Mouse (Mus musculus): Measurements from ENCODE around the gene Tpbgl. TPM values are rescaled to one million over a fixed set of nuclear protein-coding genes. Genes with fewer than 3 reads are reported as not detected.
A peak's percentile ranks its signal among the peaks of the same experiment; 100 is the strongest.

The Tpbgl gene
- 0.04 TPM in 1 of 2 replicates, not detected in the other for polyA plus RNA-seq (2012; ENCODE audit: insufficient read depth, low replicate concordance)

DNA sequence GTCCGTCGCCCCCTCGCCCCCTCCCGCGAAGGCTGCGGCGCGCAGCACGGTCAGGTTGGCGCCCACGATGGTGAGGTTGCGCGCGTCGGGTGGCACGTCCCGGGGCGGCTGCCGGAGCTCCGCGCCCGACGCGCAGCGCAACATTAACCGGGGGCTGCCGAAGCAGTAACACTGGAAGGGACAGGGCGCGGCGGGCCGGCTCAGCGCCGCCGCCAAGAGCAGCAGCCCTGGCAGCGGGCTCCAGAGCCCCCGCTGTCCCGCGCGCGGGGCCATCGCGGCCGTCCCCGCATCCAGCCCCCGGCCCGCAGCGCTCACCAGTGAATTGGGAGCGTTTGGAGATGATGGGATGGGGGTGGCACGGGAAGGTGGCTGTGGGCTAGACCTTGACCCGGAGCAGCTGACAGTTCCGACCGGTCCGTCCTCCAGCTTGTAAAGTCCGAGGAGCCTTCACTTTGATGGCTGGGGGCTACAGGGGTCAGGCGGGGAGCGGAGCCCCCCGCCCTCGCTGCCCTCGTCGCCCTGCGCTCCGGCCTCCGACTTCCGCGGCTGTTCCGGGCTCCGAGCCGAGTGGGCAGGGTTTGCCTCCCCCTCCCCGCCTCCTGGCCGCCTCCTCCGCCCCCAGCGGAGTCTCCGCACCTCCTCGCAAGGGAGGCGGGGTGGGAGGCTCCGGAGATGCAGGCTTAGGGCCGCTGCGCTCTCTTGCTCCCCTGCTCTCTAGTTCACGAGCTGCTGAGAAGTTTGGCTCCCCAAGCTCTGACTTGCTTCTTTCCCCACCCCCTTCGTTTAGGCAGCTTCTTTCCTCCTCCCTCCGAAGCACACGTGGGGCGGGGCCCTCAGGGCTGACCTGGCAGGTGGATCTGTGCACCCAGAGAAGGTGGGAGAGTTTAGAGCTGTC lies at the start of gene Tpbgl:
TSS of gene Tpbgl (minus strand) at position 728 of the 895 bp plus-strand sequence.
- Histone ChIP-seq H3K36me3 (replicated peaks; ENCODE audit: low read length) (no peaks in the 10 kb centered on the region), H3K4me1 (peaks cover 23% of the 10 kb centered on the region), H3K4me3 (replicated peaks) (peak within 1 kb of the TSS; percentile 91), H3K9me3 (no peaks in the 10 kb centered on the region), H3K27me3 (replicated peaks) (peaks cover 99% of the 10 kb centered on the region)
- TF ChIP-seq GATA1 (IDR thresholded peaks at IDR 0.05; ENCODE audit: borderline replicate concordance, low read length) (no peak), FLI1 (IDR thresholded peaks at IDR 0.05; ENCODE audit: low read length) (no peak)

DNA sequence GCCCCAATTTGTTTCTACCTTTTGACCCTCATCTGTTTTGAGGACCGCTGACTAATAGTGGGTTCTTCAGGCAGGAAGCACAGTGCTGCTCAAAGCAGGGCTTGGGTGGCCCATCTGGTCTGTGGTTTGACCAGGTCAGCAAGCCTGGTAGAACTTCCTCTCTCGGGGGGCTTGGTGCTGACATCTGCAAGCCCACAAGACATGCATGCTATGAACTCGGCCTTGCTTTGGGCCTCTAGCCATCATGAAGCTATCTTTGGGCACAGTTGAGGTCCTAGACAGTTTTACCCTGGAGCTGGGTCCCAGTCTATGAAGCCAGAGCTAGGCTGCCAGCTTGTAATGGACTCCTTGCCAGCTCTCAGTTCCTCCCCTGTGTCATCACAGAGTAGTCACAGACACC lies 48.0 kb upstream of the Tpbgl start:
- peaks cover 20% of the 10 kb centered on the region for H3K4me1 ChIP-seq

DNA sequence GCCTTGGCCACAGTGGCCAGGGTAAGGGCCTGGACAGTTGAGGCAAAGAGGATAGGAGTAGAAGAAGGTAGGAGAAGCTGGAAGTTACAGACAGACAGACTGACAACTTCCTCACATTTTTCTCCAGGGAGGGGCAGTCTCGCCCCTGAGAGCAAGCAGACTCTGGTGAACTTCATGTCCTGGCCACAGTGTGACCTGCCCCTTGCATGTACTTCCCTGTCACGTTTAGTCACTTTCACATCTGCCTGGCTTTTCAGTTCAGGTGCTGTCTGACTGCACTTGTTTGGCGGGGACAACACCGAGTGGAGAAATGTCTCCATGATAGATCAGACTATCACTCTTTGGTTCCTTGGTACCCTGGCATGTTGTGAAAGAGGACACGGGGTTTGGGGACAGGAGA lies 47.3 kb upstream of the Tpbgl start:
- Histone ChIP-seq H3K4me1 (peaks cover 20% of the 10 kb centered on the region), H3K4me3 (replicated peaks) (peak overlapping the region; percentile 72)
- TF ChIP-seq FLI1 (IDR thresholded peaks at IDR 0.05; ENCODE audit: low read length) (no peak), GATA1 (IDR thresholded peaks at IDR 0.05; ENCODE audit: borderline replicate concordance, low read length) (no peak)

More for the DNA sequence above, 48.0 kb upstream of the Tpbgl start:
- H3K36me3 ChIP-seq (replicated peaks; ENCODE audit: low read length), result no peaks in the 10 kb centered on the region
- TF ChIP-seq GATA1 (IDR thresholded peaks at IDR 0.05; ENCODE audit: borderline replicate concordance, low read length) (no peak), FLI1 (IDR thresholded peaks at IDR 0.05; ENCODE audit: low read length) (no peak)
- H3K9me3 ChIP-seq, result no peaks in the 10 kb centered on the region
- no peak overlapping the region for H3K4me3 ChIP-seq (replicated peaks)
- H3K27me3 ChIP-seq (replicated peaks), result peaks cover 61% of the 10 kb centered on the region

DNA sequence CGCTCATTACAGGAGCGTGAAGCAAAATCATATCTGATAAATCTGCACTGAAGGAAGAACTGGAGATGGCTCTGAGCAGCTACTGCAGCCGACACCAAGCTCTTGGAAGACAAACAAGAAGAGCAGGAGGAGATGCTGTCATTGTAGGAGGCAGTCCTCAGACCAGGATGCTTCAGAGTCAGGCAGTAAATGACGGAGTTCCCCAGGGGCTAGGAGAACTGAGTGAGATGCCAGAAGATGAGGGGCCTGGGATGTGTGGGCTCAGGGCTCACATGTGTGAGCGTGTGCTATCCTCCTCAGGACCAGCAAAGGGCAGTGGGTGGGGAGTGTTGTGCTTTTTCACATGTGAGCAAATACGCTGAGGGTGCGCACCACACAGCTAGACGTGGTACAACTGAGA lies 46.3 kb upstream of the Tpbgl start:
- H3K36me3 ChIP-seq (replicated peaks; ENCODE audit: low read length), result no peaks in the 10 kb centered on the region
- no peaks in the 10 kb centered on the region for H3K9me3 ChIP-seq
- H3K4me3 ChIP-seq (replicated peaks), result no peak overlapping the region
- TF ChIP-seq FLI1 (IDR thresholded peaks at IDR 0.05; ENCODE audit: low read length) (no peak), GATA1 (IDR thresholded peaks at IDR 0.05; ENCODE audit: borderline replicate concordance, low read length) (no peak)
- H3K4me1 ChIP-seq, result peaks cover 20% of the 10 kb centered on the region
- H3K27me3 ChIP-seq (replicated peaks), result peaks cover 62% of the 10 kb centered on the region

More for the DNA sequence above, 47.3 kb upstream of the Tpbgl start:
- Histone ChIP-seq H3K36me3 (replicated peaks; ENCODE audit: low read length) (no peaks in the 10 kb centered on the region), H3K9me3 (no peaks in the 10 kb centered on the region), H3K27me3 (replicated peaks) (peaks cover 59% of the 10 kb centered on the region)

DNA sequence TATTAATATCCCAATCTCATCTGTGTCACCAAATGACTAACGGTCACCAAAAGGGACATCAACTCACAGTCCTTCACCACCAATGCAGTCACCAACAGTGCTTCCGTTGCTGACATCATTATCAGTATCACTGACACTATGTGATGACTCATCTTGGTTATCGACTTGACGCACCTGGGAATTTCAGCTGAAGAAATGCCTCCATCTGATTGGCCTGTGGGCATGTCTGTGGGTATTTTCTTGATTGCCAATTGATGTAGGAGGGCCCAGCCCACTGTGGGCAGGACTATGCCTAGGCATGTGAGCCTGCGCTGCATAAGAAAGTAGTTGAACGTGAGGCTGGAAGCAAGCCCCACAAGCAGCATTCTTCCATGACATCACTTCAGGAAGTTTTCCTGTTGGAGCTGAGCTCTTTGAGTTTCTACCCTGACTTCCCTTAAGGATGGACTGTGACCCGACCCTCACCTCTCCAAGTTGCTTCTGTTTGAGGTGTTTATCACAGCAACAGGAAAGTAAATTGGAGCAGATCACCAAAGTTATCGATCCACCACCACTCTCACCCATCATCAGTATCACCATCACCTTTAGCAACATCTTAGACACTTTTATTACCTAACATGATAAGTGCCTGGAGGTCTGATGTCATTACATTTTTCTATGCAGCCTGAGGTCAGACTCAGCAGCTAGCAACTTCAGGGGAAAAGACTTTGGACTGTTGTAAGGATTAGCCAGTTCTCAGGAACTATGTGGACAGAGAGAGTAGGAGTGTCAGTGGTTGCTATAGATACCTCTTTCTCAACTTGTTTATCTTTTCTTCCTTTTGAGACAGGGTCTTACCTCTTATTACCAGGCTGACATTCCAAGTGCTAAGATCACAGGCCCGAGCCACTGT lies 44.9 kb upstream of the Tpbgl start:
- TF ChIP-seq GATA1 (IDR thresholded peaks at IDR 0.05; ENCODE audit: borderline replicate concordance, low read length), result no peak
- no peak for TF ChIP-seq FLI1 (IDR thresholded peaks at IDR 0.05; ENCODE audit: low read length)
- Histone ChIP-seq H3K9me3 (no peaks in the 10 kb centered on the region), H3K27me3 (replicated peaks) (peaks cover 72% of the 10 kb centered on the region), H3K4me1 (peaks cover 20% of the 10 kb centered on the region), H3K4me3 (replicated peaks) (no peak overlapping the region), H3K36me3 (replicated peaks; ENCODE audit: low read length) (no peaks in the 10 kb centered on the region)

DNA sequence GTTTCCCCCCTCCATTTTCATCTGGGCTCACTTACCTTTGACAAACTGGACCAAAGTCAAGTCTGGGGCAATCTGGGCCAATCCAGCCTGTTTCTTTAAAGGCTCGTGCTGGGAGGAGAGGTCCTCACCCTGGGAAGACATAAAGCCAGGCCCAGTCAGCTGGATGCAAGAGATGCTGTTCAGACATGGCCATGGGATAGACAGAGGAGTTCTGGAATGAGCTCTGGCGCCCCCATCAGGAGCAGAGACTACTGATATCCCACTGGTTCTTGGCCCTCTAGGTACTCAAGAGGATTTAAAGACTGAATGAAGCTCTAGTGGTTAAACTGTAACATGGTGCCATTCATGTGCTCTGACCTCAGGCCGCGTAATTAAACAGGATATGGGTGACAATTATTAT lies 44.0 kb upstream of the Tpbgl start:
- TF ChIP-seq GATA1 (IDR thresholded peaks at IDR 0.05; ENCODE audit: borderline replicate concordance, low read length), result no peak
- TF ChIP-seq FLI1 (IDR thresholded peaks at IDR 0.05; ENCODE audit: low read length), result no peak
- Histone ChIP-seq H3K4me1 (peaks cover 20% of the 10 kb centered on the region), H3K4me3 (replicated peaks) (no peak overlapping the region), H3K27me3 (replicated peaks) (peaks cover 70% of the 10 kb centered on the region), H3K9me3 (no peaks in the 10 kb centered on the region), H3K36me3 (replicated peaks; ENCODE audit: low read length) (no peaks in the 10 kb centered on the region)

DNA sequence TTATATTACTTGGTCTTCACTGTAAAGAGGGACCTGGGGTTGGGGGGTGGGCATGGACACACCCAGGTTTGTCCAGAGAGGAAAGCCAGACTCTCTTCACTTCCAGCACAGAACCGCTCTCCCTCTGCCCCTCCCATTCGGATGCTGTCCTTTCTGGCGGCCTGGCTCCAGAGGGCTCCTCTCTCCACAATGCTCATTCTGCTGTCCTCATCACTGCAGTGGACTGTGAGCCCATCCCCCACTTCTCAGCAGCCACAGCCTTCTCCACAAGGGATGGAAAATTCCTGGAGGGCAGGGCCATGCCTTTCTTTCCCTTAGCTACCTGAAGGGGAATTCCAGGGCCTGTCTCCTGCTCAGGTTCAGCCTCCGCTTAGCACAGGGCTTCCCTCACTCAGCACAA lies 41.9 kb upstream of the Tpbgl start:
- peaks cover 5% of the 10 kb centered on the region; the same call in 1 of the 2 replicates for H3K4me1 ChIP-seq
- H3K36me3 ChIP-seq (replicated peaks; ENCODE audit: low read length), result no peaks in the 10 kb centered on the region
- TF ChIP-seq FLI1 (IDR thresholded peaks at IDR 0.05; ENCODE audit: low read length) (no peak), GATA1 (IDR thresholded peaks at IDR 0.05; ENCODE audit: borderline replicate concordance, low read length) (no peak)
- H3K9me3 ChIP-seq, result no peaks in the 10 kb centered on the region
- H3K4me3 ChIP-seq (replicated peaks), result no peak overlapping the region
- peaks cover 70% of the 10 kb centered on the region for H3K27me3 ChIP-seq (replicated peaks)

DNA sequence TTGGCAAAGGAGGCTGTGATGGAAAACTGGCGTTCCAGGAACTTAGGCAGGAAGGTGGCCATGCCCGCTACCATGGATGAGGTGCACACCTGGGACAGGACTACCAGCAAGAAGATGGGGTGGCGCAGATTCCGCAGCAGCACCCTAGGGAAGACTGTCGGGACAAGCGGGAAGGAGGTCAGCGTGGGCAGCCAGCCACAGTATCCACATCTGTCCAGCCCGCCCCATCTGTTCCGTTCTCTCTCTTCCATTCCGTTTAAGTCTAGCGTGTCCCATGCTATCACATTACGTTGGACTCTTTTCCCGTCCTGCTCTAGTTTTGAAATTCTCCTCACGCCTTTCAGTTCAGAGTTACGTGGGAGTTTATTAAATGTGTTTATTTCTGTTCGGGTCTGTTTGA lies 40.2 kb upstream of the Tpbgl start:
- Histone ChIP-seq H3K4me3 (replicated peaks) (no peak overlapping the region), H3K36me3 (replicated peaks; ENCODE audit: low read length) (no peaks in the 10 kb centered on the region), H3K9me3 (no peaks in the 10 kb centered on the region), H3K4me1 (no peaks in the 10 kb centered on the region), H3K27me3 (replicated peaks) (peaks cover 71% of the 10 kb centered on the region)
- no peak for TF ChIP-seq GATA1 (IDR thresholded peaks at IDR 0.05; ENCODE audit: borderline replicate concordance, low read length)
- TF ChIP-seq FLI1 (IDR thresholded peaks at IDR 0.05; ENCODE audit: low read length), result no peak

DNA sequence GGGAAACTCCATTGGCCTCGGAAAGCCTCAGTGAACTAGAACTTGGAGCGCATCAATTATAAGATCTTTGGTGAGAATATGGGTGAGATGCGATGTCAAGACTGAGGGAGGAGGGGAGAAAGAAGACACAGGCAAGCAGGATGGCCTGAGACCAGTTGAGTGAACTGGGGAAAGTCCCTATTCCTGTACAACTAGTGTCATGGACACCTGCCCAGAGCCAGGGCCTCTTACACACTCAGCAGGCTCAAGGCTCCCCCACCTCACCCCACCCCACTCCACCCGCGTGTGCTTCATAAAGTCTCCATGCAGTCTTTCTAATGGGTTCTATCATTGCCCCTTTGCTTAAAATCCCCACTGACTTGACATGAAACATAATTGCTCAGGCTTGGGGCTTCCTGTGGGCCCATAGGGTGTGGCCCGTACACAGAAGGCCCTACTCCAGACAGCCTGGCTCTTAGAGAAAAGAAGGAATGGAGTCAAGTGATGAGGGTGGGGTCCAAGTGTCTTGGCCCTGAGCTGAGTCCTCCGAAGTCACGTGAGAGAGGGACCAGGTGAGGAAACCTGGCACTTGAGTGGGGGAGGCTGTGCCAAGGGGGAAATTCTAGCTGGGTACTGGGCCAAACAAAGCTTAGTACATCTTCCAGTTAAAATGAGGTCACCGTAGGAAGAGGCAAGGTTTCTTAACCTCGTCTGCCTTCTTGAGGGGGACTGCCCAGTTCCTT lies 39.0 kb upstream of the Tpbgl start:
- Histone ChIP-seq H3K27me3 (replicated peaks) (peaks cover 78% of the 10 kb centered on the region), H3K4me3 (replicated peaks) (no peak overlapping the region), H3K4me1 (no peaks in the 10 kb centered on the region), H3K36me3 (replicated peaks; ENCODE audit: low read length) (no peaks in the 10 kb centered on the region), H3K9me3 (no peaks in the 10 kb centered on the region)
- no peak for TF ChIP-seq GATA1 (IDR thresholded peaks at IDR 0.05; ENCODE audit: borderline replicate concordance, low read length)
- TF ChIP-seq FLI1 (IDR thresholded peaks at IDR 0.05; ENCODE audit: low read length), result no peak
